Mouse (Mus musculus) limb, embryonic 15.5 days (tissue): ENCODE results near the gene D17H6S53E. TPM values are rescaled to one million over a fixed set of nuclear protein-coding genes. Genes with fewer than 3 reads are reported as not detected.

Source experiments
- ATAC-seq: fragments of 200-750 bp; cut with Nextera tagmentation; 2 replicates; pipeline ENCODE4 v1.8.0; 2017; ENCODE audit warnings: low read depth, moderate TSS enrichment; ENCODE audit not compliant: insufficient number of reproducible peaks, low FRiP score, low TSS enrichment
- H3K27ac ChIP-seq: fragments of 300-500 bp; sonication (generic); 2 replicates; pipeline ENCODE4 v1.5.1; 2015; ENCODE audit warnings: moderate library complexity, mild to moderate bottlenecking, inconsistent platforms
- H3K27me3 ChIP-seq: fragments of 300-500 bp; sonication (generic); 2 replicates; pipeline ENCODE4 v1.6.1; 2015; ENCODE audit warnings: inconsistent platforms
- H3K36me3 ChIP-seq: fragments of 300-500 bp; sonication (generic); 2 replicates; pipeline ENCODE4 v1.6.1; 2015; ENCODE audit warnings: inconsistent platforms
- H3K4me1 ChIP-seq: fragments of 300-500 bp; sonication (generic); 2 replicates; pipeline ENCODE4 v1.6.1; 2015; ENCODE audit warnings: inconsistent platforms
- H3K4me2 ChIP-seq: fragments of 300-500 bp; sonication (generic); 2 replicates; pipeline ENCODE4 v1.6.1; 2015; ENCODE audit warnings: mild to moderate bottlenecking, inconsistent platforms
- H3K4me3 ChIP-seq: fragments of 300-500 bp; sonication (generic); 2 replicates; pipeline ENCODE4 v1.5.1; 2015; ENCODE audit warnings: mild to moderate bottlenecking, inconsistent platforms
- H3K9ac ChIP-seq: fragments of 300-500 bp; sonication (generic); 2 replicates; pipeline ENCODE4 v1.6.1; 2015; ENCODE audit warnings: inconsistent platforms
- H3K9me3 ChIP-seq: fragments of 300-500 bp; sonication (generic); 2 replicates; pipeline ENCODE4 v1.6.1; 2016; ENCODE audit warnings: inconsistent platforms
- WGBS: fragments of 180-500 bp; shearing (Covaris S2); methylation state at CpG from one replicate; pipeline ENCODE4 v1.1.7; 2015; 5-methylcytosine and 5-hydroxymethylcytosine counted together
- polyA plus RNA-seq: library from polyadenylated mRNA; unstranded; fragments of >200 nt; fragmentation: Nextera tagmentation; extraction: Ambion mirVana; gene quantifications from 2 replicates; pipeline ENCODE4 v1.2.1, GENCODE M21; 2015

D17H6S53E gene
- polyA plus RNA-seq, 1 experiment from 2014 or later, result 10.5 TPM

DNA sequence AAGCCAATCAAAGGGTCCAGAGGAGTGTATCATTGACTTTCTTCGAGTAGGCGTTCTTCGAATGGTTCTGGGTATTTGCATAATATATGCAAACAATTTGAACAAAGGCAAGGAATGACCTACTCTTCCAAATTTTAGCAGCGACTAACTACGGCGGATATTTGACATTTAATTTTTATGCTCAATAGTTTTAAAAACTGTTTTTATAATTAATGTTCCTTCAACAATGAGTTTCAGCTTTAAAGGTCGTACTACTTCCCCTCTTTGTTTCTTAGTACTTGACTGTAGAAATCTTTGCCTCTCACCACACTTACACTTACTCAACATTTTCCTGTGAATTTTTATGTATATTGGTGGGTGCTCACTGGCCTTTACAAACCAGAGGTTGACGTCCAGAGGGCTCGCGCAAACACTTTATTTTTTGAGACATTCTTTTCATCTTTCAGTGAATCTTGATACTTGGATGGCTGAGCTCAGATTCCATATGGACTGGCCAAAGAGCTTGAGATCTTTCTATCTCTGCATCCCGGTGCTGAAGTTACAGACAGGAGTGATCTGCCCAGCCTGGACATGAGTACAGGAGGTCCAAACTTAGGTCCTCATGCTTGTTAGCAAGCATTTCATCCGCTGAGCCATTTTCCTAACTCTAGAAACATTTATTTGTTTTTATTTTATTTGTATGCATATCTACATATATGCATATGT, 39.4 kb downstream of the D17H6S53E start:
- peak overlapping the region; percentile 48 for H3K4me2 ChIP-seq

GRCm38 (mm10) chr17:35166352-35167035, 40.3 kb downstream of the D17H6S53E start:
- Histone ChIP-seq H3K27ac (peak overlapping the region; percentile 99; the same call in 1 of the 2 replicates), H3K4me3 (no peak overlapping the region), H3K9me3 (no peaks in the 10 kb centered on the region), H3K4me1 (peaks cover 28% of the 10 kb centered on the region), H3K9ac (no peak overlapping the region), H3K36me3 (peaks cover 10% of the 10 kb centered on the region), H3K27me3 (no peaks in the 10 kb centered on the region), H3K4me2 (no peak overlapping the region)
- no peak for ATAC-seq
- WGBS, result 69% methylated on average over 8 of the region's 8 CpGs

More for the DNA sequence above, 39.4 kb downstream of the D17H6S53E start:
- no peaks in the 10 kb centered on the region for H3K9me3 ChIP-seq
- WGBS, result 19% methylated on average over 12 of the region's 12 CpGs
- H3K9ac ChIP-seq, result peak overlapping the region; percentile 39; the same call in 1 of the 2 replicates
- H3K4me3 ChIP-seq, result peak overlapping the region; percentile 100
- H3K27me3 ChIP-seq, result no peaks in the 10 kb centered on the region
- H3K36me3 ChIP-seq, result peaks cover 18% of the 10 kb centered on the region
- H3K27ac ChIP-seq, result peak overlapping the region; percentile 99
- no peak for ATAC-seq
- peaks cover 35% of the 10 kb centered on the region for H3K4me1 ChIP-seq

DNA sequence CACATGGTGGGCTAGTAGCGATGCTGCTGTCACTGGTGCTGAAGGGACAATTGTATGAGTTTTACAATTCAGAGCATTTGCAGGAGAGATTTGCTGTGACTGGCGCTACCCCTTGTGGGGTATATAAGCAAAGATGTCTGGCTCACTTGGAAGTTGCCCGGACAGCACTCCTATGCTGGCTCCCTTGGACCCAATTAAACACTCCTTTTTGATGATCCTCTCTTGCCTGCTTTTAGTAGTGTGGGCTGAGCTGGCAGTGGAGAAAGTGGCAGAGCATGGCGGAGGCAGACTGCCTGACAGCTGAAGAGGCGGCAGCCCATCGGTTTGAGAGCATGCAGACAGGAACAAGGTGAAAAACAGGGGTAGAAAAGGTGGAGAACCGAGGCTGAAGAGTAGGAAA, 41.6 kb downstream of the D17H6S53E start:
- H3K27ac ChIP-seq, result no peak overlapping the region
- 86% methylated on average over 7 of the region's 7 CpGs for WGBS
- H3K36me3 ChIP-seq, result no peaks in the 10 kb centered on the region
- no peaks in the 10 kb centered on the region for H3K9me3 ChIP-seq
- no peak overlapping the region for H3K9ac ChIP-seq
- H3K4me2 ChIP-seq, result no peak overlapping the region
- peaks cover 15% of the 10 kb centered on the region for H3K4me1 ChIP-seq
- H3K4me3 ChIP-seq, result no peak overlapping the region
- no peaks in the 10 kb centered on the region for H3K27me3 ChIP-seq
- no peak for ATAC-seq

DNA sequence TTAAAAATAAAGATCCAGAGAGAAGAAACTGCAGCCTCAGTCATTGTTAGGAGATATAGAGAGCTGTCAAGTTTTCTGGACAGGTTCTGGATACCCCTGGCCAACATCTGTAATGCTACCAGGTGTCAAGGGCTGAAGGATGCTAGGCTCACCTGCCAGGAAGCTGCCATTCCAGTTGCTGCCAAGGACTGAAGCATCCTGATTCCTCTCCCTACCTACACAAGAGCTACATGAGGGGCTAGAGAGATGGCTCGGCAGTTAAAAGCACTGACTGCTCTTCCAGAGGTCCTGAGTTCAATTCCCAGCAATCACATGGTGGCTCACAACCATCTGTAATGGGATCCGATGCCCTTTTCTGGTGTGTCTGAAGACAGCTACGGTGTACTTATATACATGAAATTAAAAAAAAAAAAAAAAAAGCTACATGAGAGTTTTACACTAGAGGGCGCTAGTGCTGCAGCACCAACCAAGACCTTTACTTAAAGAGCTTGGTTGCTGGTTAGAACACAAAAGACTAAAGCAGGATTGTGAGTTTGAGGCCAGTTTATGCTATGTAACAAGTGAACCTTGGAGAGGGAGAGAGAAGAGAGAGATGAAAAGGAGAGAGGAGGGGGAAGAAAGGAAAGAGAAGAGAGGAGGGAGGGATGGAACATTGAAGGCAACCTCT, 42.5 kb downstream of the D17H6S53E start:
- Histone ChIP-seq H3K4me2 (no peak overlapping the region), H3K4me1 (peaks cover 12% of the 10 kb centered on the region; the same call in 1 of the 2 replicates), H3K36me3 (no peaks in the 10 kb centered on the region), H3K9me3 (no peaks in the 10 kb centered on the region), H3K4me3 (no peak overlapping the region), H3K9ac (no peak overlapping the region), H3K27me3 (no peaks in the 10 kb centered on the region), H3K27ac (no peak overlapping the region)
- WGBS, result 18% methylated on average over 4 of the region's 4 CpGs
- no peak for ATAC-seq

DNA sequence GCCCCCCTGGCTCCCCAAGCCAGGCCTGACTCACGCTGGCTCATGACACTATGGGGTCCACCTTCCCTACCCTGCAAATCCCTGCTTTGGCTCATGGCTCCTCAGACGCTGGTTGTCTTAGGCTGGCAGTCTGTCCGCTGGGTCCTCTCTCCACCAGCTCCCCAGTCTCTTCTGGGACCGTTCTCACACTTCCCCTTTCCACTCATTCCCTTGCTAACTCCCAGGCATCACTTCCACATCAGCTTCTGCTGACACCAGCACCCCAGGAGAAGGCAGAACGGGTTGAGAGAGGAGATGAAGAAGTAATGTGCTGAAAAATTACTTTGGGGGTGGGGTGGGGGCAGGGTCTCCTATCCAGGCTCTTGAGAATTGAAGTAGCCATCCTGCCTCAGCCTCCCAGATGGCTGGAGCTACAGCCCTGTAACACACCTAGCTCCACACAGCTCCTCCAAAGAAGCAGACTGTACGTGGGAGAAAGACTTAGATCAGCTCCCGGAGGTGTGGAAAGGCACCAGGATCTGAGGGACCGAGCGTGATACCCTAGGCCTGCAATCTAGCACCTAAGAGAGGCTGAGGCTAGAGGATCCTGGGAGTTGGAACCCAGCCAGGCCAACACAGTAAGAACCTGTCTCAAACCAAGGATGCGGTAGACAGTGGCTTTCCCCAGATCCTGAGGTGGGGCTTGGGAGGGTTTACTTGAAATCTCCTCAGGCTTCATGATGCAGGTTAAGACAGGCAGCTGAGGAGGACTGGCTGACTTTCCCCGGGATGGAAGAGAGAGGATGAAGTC, 46.5 kb downstream of the D17H6S53E start:
- 61% methylated on average over 11 of the region's 11 CpGs for WGBS
- Histone ChIP-seq H3K27ac (peak overlapping the region; percentile 33; the same call in 1 of the 2 replicates), H3K4me2 (no peak overlapping the region), H3K4me3 (no peak overlapping the region), H3K36me3 (no peaks in the 10 kb centered on the region), H3K4me1 (0 out of 2 replicates have a peak, but pooled peaks cover 11% of the 10 kb centered on the region), H3K27me3 (no peaks in the 10 kb centered on the region), H3K9me3 (no peaks in the 10 kb centered on the region), H3K9ac (no peak overlapping the region)
- no peak for ATAC-seq

DNA sequence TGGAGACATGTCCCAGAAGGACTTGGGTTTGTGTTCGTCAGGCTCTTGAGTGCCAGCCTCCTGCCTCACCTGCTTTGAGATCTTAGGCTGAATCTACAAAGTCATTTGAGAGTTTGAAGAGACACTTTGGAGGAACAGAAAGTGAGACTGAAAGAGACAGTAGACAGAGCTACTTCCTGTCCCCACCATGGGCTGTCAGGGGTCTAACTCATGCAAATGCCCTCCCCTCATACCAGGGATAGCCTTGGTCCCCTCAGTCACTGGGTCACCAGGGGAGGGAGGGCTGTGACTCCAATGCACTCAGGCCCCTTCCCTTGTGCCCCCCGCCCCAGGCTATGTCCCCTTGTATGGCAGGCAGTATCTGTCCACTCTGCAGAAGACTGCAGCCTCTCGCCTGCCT, 47.2 kb downstream of the D17H6S53E start:
- H3K4me1 ChIP-seq, result 0 out of 2 replicates have a peak, but pooled peaks cover 11% of the 10 kb centered on the region
- 61% methylated on average over 3 of the region's 3 CpGs for WGBS
- H3K9me3 ChIP-seq, result no peaks in the 10 kb centered on the region
- H3K4me2 ChIP-seq, result no peak overlapping the region
- H3K36me3 ChIP-seq, result no peaks in the 10 kb centered on the region
- H3K27me3 ChIP-seq, result no peaks in the 10 kb centered on the region
- H3K9ac ChIP-seq, result no peak overlapping the region
- ATAC-seq, result no peak
- H3K4me3 ChIP-seq, result no peak overlapping the region
- peak overlapping the region; percentile 18; the same call in 1 of the 2 replicates for H3K27ac ChIP-seq

DNA sequence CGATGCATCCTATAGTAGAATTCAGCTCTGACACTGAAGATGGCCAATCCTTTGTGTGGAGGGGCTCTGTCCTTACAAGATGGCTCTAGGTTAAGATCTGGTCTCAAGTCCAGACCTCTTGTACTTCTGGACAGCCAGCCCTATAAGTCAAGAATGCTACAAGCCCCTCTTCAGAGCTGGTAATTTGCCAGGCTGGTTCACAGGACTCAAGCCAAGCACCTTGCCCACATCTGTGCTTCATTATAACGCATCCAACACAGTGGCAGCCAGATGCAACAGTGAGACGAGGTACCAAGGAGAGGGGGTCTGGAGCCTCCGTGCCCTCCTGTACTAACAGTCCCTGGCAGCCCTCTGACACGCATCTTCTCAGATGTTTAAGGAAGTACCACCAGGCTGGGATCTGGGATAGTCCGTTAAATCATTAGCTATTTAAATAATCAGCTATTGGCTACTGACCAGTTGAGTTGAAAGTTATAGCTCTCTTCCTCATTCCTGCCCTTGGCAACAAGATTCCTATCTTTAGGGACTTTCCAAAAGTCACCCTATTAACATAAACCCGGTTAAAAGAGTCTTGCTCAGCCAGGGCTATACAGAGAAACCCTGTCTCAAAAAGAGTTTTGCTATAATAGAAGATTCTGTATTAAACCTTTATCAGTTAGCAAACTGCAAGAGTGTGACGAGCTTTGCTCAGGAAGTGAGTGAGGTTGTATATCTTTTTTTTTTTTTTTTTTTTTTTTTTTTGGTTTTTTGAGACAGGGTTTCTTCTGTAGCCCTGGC, 48.2 kb downstream of the D17H6S53E start:
- H3K4me1 ChIP-seq, result 0 out of 2 replicates have a peak, but pooled peaks cover 11% of the 10 kb centered on the region
- H3K36me3 ChIP-seq, result no peaks in the 10 kb centered on the region
- ATAC-seq, result no peak
- H3K9ac ChIP-seq, result no peak overlapping the region
- WGBS, result 30% methylated on average over 8 of the region's 8 CpGs
- peak overlapping the region; percentile 18; the same call in 1 of the 2 replicates for H3K27ac ChIP-seq
- H3K27me3 ChIP-seq, result no peaks in the 10 kb centered on the region
- H3K4me2 ChIP-seq, result no peak overlapping the region
- H3K9me3 ChIP-seq, result no peaks in the 10 kb centered on the region
- no peak overlapping the region for H3K4me3 ChIP-seq

GRCm38 (mm10) chr17:35175382-35175781, 49.2 kb downstream of the D17H6S53E start:
- no peak for ATAC-seq
- H3K4me3 ChIP-seq, result no peak overlapping the region
- no peaks in the 10 kb centered on the region for H3K27me3 ChIP-seq
- H3K4me2 ChIP-seq, result no peak overlapping the region
- H3K36me3 ChIP-seq, result no peaks in the 10 kb centered on the region
- no peaks in the 10 kb centered on the region for H3K9me3 ChIP-seq
- H3K27ac ChIP-seq, result no peak overlapping the region
- H3K9ac ChIP-seq, result no peak overlapping the region
- 0 out of 2 replicates have a peak, but pooled peaks cover 11% of the 10 kb centered on the region for H3K4me1 ChIP-seq
- 77% methylated on average over 6 of the region's 6 CpGs for WGBS

DNA sequence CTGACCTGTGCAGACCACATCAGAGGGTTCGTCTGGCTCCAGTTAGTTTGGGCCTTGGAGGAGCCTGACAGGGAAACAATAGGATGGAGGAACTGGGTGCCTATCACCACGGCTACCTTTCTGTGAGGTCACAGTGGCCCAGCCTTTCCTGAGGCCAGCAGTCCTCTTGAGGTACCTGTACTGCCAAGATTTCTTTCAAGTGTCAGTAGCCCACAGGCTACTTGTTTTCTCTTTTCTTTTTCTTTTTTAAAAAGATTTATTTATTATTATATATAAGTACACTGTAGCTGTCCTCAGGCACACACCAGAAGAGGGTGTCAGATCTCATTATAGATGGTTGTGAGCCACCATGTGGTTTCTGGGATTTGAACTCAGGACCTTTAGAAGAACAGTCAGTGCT, 49.8 kb downstream of the D17H6S53E start, which contains the start of gene Aif1:
Gene Aif1 (minus strand): TSS at position 101 of the 400 bp plus-strand sequence.
- 71% methylated on average over 2 of the region's 2 CpGs for WGBS

More for the DNA sequence above, 49.8 kb downstream of the D17H6S53E start, which contains the start of gene Aif1:
- Histone ChIP-seq H3K4me2 (no peak within 1 kb of the TSS), H3K4me3 (no peak within 1 kb of the TSS), H3K27ac (no peak within 1 kb of the TSS), H3K27me3 (no peaks in the 10 kb centered on the region), H3K9me3 (no peaks in the 10 kb centered on the region), H3K4me1 (0 out of 2 replicates have a peak, but pooled peaks cover 11% of the 10 kb centered on the region), H3K36me3 (no peaks in the 10 kb centered on the region), H3K9ac (no peak within 1 kb of the TSS)
- ATAC-seq, result no peak
